Mouse (Mus musculus) neural tube, embryonic 10.5 days (tissue): Measurements from ENCODE around the gene Rcn1.
A peak's percentile ranks its signal among the peaks of the same experiment; 100 is the strongest.

ENCODE experiments used
- DNase-seq: peaks from one replicate; pipeline ENCODE4 v3.0.0-alpha.2; 2017; ENCODE audit warnings: low spot score; ENCODE audit errors: extremely low spot score

The Rcn1 gene

DNA sequence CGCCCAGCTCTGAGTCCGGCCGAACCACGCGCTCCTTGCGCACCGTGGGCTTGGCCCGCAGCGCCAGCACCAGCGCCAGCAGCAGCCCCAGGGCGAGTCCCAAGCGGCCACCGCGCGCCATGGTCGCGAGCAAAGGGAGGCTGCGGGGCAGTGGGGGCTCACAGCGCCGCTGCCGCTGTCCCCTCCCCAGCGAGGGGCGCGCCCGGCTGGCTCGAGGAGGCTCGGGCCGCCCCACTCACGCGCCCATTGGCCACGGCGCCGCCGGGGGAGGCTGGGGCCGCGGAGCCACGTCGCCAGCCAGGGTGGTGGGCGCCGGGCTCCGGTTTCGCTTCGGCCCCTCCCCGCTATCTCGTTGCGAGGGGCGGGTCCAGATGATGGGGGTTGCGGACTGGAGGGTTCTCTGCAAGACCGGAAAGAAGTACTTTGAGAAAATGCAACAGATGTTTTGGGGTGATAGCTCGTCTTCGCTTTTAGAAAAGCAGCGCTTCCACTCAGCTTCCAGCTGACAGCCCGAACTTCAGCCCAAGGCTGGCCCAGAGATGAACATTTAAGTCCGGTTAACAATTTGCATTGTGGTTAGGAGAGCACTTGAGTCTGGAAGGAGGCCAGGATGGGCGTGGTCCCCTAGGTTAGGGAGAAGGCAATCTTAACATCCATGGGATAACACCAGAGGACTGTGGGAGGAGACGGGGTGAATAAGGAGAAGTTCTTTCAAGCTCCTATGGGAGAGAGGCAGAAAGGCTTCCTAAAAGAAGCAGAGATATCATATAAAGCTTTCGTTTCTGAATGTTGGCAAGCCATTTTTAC is at the start of gene Rcn1:
TSS of gene Rcn1 (minus strand) at position 235 of the 807 bp plus-strand sequence.
- peak; percentile 89 for DNase-seq

DNA sequence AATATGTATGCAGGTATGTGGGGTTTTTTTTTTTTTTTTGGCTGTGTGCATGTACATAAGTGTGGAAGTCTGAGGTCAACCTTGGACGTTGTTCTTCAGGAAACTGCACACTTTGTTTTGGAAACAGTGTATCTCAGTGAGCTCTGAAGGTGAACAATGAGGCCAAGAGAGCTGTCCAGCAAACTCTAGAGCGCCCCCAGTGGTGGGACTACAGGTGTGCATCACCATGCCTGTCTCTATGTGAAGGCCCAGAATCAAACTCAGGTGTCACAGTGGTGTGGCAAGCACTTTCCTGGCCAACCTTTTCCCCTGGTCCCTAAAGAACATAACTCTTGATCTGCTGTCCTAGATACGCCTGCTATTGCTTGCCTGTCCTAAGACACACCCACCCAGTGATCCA is 45.0 kb upstream of the Rcn1 start:
- DNase-seq, result peak; percentile 26

DNA sequence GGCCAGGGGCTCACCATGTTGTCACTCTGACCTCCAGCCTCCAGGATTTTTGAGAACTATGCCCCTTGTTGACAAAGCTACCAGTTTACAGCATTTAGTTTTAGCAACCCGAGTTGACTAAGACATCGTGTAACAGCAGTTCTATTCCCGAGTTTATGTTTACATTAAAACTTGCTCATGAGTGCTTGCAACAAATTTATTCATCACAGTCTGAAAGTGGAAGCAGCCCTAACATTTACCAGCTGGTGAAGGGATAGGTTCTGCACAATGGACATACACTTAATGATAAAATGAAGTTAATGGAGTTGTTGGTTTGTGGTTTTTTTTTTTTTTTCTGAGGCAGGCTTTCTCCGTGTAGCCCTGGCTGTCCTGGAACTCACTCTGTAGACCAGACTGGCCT is 39.9 kb upstream of the Rcn1 start:
- DNase-seq, result no peak

DNA sequence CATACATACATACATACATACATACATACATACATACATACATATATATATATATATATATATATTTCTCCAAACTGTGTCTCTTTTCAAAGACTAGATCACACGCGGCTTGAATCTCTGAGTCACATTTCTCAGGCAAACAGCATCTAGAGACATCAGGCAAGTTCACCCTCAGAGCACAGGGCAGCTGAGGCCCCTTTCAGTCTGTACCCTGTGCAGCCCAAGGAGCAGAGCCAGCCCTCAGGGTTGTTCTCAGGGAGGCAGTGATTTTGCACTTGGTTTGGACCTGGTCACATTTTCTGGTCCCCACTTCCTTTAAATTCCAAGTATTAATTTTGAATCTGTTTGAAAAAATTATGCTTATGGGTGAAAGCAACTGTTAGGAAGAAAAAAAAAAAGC is 39.4 kb upstream of the Rcn1 start:
- no peak for DNase-seq

DNA sequence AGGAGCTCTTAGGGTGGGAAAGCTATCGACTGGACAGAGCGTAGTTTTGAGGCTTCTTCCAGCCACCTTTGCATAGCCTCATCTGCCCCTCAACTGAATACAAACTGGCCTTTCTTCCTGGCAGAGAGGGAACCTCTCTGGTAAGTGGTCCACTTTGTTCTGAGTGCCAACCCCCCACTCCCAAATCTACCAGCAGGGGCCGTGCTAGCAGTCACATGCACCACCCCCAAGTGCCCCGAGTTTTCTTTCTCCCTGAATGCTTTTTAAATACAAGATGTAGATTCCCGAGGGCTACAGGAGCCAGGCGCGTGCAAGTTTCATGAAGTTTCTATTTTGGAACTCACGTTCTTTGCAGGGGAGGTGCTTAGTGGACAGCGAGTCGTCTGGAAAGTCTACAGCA is 33.8 kb upstream of the Rcn1 start:
- DNase-seq, result no peak

DNA sequence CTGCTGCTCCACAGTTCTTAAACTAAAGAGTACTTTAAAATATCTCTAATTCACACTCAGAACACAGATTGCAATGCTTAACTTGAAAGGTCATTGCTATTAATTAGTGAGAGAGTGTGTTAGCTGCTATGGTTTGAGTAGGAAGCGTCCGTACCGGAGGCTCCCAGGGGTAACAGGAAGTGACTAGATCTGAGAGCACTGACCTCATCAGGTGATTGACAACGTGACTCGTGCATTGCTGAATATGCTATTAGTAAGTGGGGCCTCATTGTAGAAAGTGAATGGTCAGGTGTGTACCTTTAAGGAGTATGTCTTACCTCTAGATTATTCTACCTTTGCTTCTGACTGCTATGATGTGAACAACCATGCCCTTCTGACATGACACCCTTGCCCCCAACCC is 31.3 kb upstream of the Rcn1 start:
- DNase-seq, result no peak

DNA sequence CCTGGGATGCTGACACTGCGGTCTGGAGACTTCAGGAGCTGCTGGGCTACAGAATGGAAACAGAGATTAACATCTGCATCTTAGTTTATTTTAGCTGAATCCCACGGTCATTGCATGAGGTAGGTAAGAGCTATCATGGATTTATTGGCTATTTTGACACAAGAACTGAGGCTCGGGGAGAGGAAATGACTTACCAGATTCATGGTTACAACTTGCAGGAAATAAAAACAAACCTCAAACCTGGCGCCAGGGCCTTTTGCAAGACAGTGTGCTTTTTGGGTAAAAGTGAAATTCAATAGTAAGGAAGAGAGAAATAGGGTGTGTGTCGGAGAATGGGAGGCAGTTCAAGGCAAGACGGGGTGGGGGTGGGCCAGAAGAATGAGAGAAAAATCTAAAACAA is 30.8 kb upstream of the Rcn1 start:
- no peak for DNase-seq

DNA sequence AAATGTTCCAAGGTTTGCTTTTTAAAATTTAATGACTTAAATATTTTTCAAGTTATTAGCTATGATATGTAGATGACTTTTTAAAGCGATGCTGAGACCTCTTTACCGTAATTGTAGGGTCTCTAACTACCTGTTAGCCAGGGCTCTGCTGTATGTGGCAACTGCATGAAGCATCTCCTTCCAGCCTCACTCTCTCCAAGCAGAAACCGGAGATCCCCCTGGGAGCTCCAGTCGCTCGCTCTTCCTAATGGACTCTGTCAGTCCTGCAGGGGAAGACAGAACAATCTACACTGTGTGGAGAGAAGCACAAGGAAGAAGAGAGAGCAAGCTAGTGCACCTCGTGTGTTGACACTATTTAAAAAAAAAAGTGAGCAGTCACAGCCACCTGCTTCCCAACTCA is 29.3 kb upstream of the Rcn1 start:
- no peak for DNase-seq

DNA sequence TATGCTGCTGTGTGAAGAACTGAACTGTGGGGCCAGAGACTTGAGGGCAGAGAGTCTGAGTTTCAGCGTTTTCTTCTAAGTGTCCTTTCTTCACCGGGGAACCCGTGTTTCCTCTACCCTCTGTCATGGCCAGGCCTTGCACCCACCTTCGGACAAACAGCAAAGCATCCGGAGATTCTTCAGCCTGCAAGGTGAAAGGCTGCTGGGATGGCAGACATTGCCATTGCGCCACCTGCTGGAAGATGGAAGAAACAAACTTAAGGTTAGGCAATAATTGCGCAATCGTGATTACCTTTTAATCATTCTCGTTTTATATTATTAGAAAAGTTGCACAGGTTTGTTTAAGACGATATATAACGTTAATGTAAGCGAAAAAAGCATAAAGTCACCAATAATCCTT is 28.9 kb upstream of the Rcn1 start:
- DNase-seq, result peak; percentile 67

DNA sequence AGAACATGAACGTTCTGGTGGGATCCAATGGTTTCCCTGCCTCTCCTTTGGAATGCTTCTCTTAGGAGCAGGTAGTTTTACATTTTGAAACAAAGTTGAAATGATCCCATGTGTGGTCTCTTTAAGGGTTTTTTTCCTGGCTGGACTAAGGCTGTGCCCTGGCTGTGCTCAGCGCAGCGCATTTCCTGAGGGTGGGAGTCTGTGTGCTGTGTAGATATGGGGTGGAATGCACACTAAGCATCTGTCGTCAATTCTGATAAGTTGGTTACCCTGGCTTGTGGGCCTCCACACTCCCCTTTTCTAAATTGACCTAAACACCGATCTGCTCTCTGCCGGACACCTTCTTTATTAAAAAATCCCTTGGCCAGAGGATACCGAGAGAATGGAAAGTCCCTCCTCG is 28.3 kb upstream of the Rcn1 start:
- no peak for DNase-seq

DNA sequence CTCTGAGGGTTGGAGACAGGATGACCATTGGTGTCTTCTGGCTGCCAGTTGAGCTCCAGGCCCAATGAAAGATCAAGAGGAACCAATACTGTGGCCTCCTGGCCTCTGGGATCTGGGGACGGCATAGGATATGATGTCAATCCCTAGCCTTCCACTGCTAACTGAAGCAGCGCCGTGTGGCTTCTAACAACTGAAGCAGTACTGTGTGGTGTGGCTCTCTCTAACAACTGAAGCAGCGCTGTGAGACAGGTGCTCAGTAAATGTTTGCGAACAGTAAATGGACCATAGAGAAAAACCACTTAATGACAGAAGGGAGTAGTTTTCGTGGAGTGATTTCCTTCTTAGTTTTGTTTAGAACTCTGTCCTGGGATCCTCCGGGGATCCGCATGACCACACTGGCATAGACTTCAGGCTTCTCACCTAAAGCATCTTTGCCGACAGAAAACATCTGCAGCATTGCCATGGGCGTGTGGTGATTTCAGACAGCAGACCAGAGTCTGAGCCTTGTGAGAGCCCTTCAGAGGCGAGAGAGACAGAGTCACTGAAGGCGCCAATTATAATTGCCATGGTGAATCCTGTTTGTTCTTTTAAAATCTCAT is 19.6 kb upstream of the Rcn1 start:
- DNase-seq, result no peak

DNA sequence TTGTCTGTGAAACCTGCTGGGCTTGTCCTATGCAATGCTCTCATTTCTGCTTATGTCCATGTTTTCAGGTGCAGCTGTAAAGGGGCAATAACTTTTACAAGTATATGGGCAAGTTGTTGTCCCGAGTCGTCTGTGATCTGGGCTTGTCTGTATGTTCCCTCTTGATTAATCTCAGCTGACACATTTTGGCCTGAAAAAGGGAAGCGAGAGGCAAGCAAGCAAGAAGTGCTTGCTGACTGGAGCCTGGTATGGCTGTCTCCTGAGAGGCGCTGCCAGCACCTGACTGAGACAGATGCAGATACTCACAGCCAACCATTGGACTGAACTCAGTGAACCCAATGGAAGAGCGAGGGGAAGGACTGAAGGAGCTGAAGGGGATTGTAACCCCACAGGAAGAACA is 18.5 kb upstream of the Rcn1 start:
- no peak for DNase-seq

DNA sequence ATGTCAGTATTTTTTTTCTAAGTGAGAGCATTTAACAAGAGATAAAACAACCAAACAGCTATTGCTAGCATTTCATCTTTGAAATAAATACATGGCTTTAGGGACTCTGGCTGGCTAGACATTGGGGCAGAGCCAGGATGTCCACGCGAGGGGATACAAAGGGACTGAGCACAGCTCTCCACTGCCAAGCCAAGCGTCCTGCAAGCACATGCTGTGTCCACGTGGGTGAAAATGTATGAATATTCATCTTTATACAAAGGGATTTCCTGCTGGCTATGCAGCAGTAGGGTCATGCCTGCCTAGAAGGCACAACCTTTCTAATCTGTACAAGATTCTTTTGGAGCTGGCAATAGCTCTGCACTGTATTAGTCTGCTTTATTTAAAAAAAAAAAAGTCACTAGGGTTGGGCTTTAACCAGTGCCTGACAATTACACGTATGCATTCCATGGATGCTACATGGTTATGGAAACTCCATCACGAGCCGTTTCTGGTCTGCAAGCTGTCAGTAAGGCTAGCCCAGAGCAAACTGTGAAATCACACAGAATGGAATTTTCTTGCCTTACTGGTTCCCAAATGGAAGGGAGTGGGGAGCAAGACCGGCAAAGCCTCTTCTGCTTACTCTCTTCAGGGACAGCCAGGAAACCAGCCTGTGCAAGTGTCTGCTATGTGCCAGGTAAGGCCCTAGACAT is 17.7 kb upstream of the Rcn1 start:
- no peak for DNase-seq

DNA sequence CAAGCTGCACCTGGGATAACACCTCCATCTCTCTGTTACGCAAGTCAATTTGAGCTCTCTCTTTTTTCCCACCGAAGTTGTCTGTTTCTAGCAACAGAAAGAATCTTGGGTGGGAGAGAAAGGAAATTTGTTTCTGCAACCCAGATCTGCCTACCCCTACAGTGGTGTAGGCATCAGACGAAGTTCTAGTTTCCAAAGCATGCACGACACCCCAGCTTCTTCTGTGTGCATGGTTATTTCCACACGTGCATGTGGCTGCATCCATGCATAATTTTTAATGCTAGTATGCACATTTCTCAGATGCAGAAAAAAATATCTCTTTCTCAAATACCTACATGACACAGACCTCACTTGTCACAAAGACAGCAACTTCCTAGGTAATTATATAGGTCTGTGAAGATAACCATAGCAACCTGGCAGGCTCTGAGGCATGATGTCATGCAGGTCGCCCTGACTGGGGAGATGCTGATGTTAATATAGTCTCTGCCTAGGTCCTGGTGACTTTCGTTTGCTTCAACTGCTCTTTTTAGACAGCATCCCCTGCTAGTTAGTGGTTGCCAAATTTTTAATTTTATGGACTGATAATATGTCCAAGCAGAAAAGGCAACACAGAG is 17.0 kb upstream of the Rcn1 start:
- DNase-seq, result no peak

DNA sequence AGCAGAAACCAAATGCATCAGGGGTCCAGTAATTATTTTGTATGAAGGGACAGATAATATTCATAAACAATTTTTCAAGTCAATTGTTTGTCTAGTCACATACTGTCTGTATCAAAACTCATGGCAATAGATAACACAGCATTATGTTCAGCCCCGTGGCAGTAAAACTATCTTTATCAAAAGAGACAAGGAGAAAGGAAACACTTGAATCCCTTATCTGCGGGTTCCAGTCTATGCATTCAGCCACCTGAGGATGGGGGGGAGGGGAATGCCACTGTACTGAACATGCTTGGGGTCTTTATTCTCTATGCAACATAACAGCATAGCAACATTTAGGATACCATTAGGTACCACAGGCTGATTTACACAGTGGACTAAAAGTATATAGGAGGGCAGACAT is 15.2 kb upstream of the Rcn1 start:
- DNase-seq, result no peak

DNA sequence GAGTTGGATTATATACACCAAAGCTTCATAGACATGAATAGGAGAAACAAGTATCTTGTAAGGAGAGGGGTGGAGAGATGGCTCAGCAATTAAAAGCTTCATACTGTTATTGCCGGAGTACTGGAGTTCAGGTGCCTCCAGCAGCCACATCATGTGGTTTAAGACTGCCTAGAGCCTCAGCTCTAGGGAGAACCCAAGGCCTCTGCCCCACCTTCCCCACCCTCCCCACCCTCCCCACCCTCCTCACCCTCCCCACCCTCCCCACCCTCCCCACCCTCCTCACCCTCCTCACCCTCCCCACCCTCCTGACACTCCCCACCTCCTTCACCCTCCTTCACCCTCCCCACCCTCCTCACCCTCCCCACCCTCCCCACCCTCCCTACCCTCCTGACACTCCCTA is 10.1 kb upstream of the Rcn1 start:
- DNase-seq, result no peak

DNA sequence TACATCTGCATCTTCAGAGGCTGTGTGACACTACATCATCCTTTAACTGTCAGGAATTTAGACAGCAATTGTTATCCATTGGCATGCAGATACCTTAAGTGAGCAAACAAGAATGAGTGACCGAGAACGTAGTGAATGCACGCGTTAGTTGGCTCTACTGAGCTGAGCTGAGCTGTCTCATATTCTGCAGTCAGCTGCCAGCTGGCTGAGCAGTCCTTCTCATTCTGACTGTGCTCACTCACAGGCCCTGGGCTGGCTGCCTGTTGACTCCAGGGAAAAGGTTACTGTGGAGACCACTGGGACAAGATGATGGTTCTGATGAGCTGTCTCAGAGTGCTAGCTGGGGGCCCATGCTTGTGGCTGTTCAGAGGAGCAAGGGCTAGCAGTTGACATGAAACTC is 9.4 kb upstream of the Rcn1 start:
- no peak for DNase-seq

DNA sequence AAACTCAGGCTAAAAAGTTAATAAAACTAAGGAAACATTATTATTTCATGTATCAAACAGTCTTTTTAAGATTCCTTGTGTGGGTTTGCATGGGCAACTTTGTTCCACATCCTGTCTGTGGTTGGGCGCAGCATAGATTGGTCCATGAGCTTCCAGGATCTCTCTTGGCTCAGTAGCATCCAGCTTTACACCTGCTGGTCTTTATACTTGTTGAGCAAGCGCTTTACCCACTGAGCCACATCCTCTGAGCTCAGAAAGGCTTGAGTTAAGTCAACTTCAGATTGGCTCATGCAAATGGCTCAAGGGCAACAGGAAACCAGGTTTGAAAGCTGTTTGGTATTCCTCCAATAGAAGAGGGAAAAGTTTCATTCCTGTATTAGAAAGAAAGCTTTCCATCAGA is 3.1 kb upstream of the Rcn1 start:
- DNase-seq, result no peak

DNA sequence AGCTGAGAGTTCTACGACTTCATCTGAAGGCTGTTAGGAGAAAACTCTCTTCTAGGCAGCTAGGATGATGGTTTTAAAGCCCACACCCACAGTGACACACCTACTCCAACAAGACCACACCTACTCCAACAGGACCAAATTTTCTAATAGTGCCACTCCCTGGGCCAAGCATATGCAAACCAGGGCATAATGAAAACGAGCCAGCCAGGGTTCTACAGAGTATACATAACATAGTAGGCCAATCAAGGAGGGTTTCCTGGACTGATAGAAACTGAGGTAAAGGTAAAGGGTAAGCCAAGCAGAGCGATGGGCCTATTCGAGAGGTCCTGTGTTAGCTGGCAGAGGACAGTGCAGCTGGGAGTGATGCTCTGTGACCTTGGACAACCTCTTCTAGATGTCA is 1.4 kb upstream of the Rcn1 start:
- DNase-seq, result no peak

DNA sequence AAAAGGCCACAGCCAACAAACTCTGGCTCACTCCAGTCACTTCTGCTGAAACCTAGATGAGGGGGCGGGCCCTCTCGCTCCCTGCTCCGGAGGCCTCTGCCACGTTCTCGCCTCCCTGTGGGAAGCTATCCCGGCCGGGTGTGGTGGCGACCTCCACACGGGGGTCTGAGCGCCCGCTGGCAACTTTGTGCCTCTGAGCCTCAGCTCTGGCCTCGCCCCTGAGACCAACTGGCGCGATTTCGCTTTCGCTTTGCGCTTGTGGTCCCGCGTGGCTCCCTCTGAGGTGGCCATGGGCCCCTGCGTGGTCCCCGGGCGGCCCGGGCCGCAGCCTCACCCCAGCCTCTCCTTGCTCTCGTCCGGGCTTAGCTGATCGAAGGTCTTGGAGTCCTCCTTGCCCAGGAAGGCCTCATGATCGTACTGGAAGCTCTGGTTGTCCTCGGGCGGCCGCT is 459 bp downstream of the Rcn1 start:
- no peak for DNase-seq

DNA sequence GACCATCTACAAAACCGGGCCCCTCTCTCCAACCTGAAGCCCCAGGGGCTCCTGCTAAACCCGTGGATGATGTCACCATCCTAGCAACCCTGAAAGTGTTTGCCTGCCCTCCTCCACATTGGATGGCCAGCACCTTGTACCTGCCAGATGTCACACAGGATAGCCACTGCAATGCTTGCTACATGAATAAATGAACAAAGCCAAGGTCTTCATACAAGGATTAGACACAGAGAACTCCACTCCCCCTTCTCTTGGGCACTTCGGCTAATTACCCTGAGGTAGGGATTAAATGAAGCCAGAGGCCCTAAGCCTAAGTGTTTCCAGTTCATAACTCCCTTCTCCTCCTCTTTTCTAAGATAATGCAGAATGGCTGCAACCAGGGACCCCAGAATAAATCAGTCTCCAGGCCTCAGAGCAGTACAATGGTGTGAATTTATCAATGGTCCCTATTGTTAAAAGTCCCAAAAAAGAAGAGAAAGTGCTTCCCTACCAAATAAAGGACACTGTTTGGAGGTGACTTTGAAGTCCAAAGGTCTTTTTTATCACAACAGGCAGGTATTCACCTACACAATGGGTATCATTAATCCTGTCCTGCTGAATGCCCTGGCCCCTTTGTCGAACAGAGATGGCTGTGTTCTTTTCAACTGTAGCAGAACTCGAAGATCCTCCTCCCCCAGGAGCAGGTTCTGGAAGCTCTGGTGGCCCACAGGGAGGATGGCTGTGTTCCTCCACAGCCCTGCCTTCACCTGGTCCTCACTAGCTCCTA is 1.5 kb downstream of the Rcn1 start:
- no peak for DNase-seq

DNA sequence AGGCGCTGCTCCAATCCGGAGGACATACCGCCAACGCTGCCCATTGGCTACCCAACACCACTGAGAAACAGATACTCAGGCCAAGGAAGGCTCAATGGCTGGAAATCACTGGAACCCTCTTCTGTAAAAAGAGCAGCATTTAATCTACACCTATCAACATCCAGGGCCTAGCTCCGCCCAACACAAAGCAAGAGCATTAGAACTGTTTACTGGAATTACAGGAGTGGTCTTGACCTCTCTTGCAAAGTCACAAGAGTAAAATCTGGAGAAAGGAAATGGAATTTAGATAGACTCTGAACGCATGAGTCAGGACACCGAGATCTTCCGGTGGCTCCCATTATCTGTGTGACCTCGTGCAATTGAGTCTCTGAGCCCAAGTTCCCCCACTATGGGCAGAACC is 3.1 kb downstream of the Rcn1 start:
- DNase-seq, result no peak
